Mouse (Mus musculus) heart, embryonic 10.5 days (tissue): ENCODE data around the gene Lrriq4. TPM values are rescaled to one million over a fixed set of nuclear protein-coding genes. Genes with fewer than 3 reads are reported as not detected.
A peak's percentile ranks its signal among the peaks of the same experiment; 100 is the strongest.

Experiments used
- DNase-seq: peaks from one replicate; pipeline ENCODE4 v3.0.0-alpha.2; 2017; ENCODE audit warnings: low spot score
- H3K27ac ChIP-seq: fragments of 300-500 bp; sonication (generic); 2 replicates; pipeline ENCODE4 v1.5.1; 2016; ENCODE audit warnings: mild to moderate bottlenecking
- H3K27me3 ChIP-seq: fragments of 300-500 bp; sonication (generic); 2 replicates; pipeline ENCODE4 v1.6.1; 2016; ENCODE audit warnings: mild to moderate bottlenecking; ENCODE audit not compliant: poor library complexity, insufficient read depth, severe bottlenecking
- H3K36me3 ChIP-seq: fragments of 300-500 bp; sonication (generic); 2 replicates; pipeline ENCODE4 v1.6.1; 2016; ENCODE audit warnings: mild to moderate bottlenecking, moderate library complexity
- H3K4me1 ChIP-seq: fragments of 300-500 bp; sonication (generic); 2 replicates; pipeline ENCODE4 v1.6.1; 2016; ENCODE audit warnings: mild to moderate bottlenecking
- H3K4me3 ChIP-seq: fragments of 300-500 bp; sonication (generic); 2 replicates; pipeline ENCODE4 v1.5.1; 2016; ENCODE audit warnings: mild to moderate bottlenecking, moderate library complexity
- H3K9me3 ChIP-seq: fragments of 300-500 bp; sonication (generic); 2 replicates; pipeline ENCODE4 v1.6.1; 2016; ENCODE audit warnings: mild to moderate bottlenecking, moderate library complexity
- WGBS: fragments of 180-500 bp; shearing (Covaris S2); methylation state at CpG from one replicate; pipeline ENCODE4 v1.1.7; 2016; 5-methylcytosine and 5-hydroxymethylcytosine counted together
- polyA plus RNA-seq: library from polyadenylated mRNA; unstranded; fragments of >200 nt; fragmentation: Nextera tagmentation; extraction: Ambion mirVana; gene quantifications from 2 replicates; pipeline ENCODE4 v1.2.1, GENCODE M21; 2016

Gene Lrriq4
- polyA plus RNA-seq = not detected in 2 replicates

GRCm38 (mm10) chr3:30644207-30644606 lies at the start of gene Lrriq4:
Gene Lrriq4 (plus strand): TSS chr3:30644507.
- WGBS = 67% methylated on average over 2 of the region's 2 CpGs
- Histone ChIP-seq H3K4me1 (peaks cover 11% of the 10 kb centered on the region; the same call in 1 of the 2 replicates), H3K27me3 (peaks cover 11% of the 10 kb centered on the region), H3K27ac (no peak within 1 kb of the TSS), H3K36me3 (no peaks in the 10 kb centered on the region), H3K9me3 (no peaks in the 10 kb centered on the region), H3K4me3 (no peak within 1 kb of the TSS)
- no peak for DNase-seq

- H3K27ac ChIP-seq = peak overlapping the region; percentile 91
- under 1% methylated on average over 62 of the region's 62 CpGs for WGBS
- H3K4me3 ChIP-seq = peak overlapping the region; percentile 85
Measured at GRCm38 (mm10) chr3:30595111-30595832, 49.0 kb upstream of the Lrriq4 start.

GRCm38 (mm10) chr3:30597271-30597670 lies 47.0 kb upstream of the Lrriq4 start:
- Histone ChIP-seq H3K4me3 (no peak overlapping the region), H3K36me3 (no peaks in the 10 kb centered on the region), H3K9me3 (no peaks in the 10 kb centered on the region), H3K27ac (no peak overlapping the region), H3K27me3 (peaks cover 19% of the 10 kb centered on the region), H3K4me1 (peaks cover 8% of the 10 kb centered on the region)
- DNase-seq = no peak
- 84% methylated on average over 7 of the region's 7 CpGs for WGBS

More at GRCm38 (mm10) chr3:30595111-30595832, 49.0 kb upstream of the Lrriq4 start:
- H3K4me1 ChIP-seq = peaks cover 8% of the 10 kb centered on the region
- peaks cover 19% of the 10 kb centered on the region for H3K27me3 ChIP-seq
- H3K36me3 ChIP-seq = no peaks in the 10 kb centered on the region
- peak; percentile 76 for DNase-seq
- H3K9me3 ChIP-seq = no peaks in the 10 kb centered on the region

- Histone ChIP-seq H3K27ac (peak within 1 kb of the TSS; percentile 9; the same call in 1 of the 2 replicates), H3K9me3 (no peaks in the 10 kb centered on the region), H3K4me3 (peak within 1 kb of the TSS; percentile 94), H3K27me3 (peaks cover 19% of the 10 kb centered on the region), H3K36me3 (peaks cover 9% of the 10 kb centered on the region), H3K4me1 (peaks cover 12% of the 10 kb centered on the region)
- no peak for DNase-seq
- WGBS = 2% methylated on average over 32 of the region's 32 CpGs
Measured at GRCm38 (mm10) chr3:30599711-30600545, 44.4 kb upstream of the Lrriq4 start, which contains the start of gene Actrt3. Gene Actrt3 (minus strand): TSS chr3:30599939.

- under 1% methylated on average over 14 of the region's 14 CpGs for WGBS
- Histone ChIP-seq H3K36me3 (peaks cover 10% of the 10 kb centered on the region), H3K27me3 (peaks cover 19% of the 10 kb centered on the region), H3K4me1 (peaks cover 9% of the 10 kb centered on the region; the same call in 1 of the 2 replicates), H3K4me3 (peak overlapping the region; percentile 94), H3K9me3 (no peaks in the 10 kb centered on the region), H3K27ac (no peak overlapping the region; the same call in 1 of the 2 replicates)
- DNase-seq = peak; percentile 78
Measured at GRCm38 (mm10) chr3:30600717-30601116, 43.6 kb upstream of the Lrriq4 start.

- peaks cover 19% of the 10 kb centered on the region for H3K27me3 ChIP-seq
- peak; percentile 92 for DNase-seq
- peak overlapping the region; percentile 94 for H3K4me3 ChIP-seq
- H3K27ac ChIP-seq = peak overlapping the region; percentile 97; the same call in 1 of the 2 replicates
- peaks cover 9% of the 10 kb centered on the region; the same call in 1 of the 2 replicates for H3K4me1 ChIP-seq
- peaks cover 10% of the 10 kb centered on the region for H3K36me3 ChIP-seq
- H3K9me3 ChIP-seq = no peaks in the 10 kb centered on the region
- WGBS = under 1% methylated on average over 17 of the region's 17 CpGs
Measured at GRCm38 (mm10) chr3:30601175-30601574, 43.1 kb upstream of the Lrriq4 start.

GRCm38 (mm10) chr3:30601610-30602064 lies 42.7 kb upstream of the Lrriq4 start:
- H3K27me3 ChIP-seq = peaks cover 19% of the 10 kb centered on the region
- WGBS = 1% methylated on average over 13 of the region's 13 CpGs
- H3K36me3 ChIP-seq = peaks cover 14% of the 10 kb centered on the region
- DNase-seq = no peak
- H3K27ac ChIP-seq = peak overlapping the region; percentile 97
- H3K4me1 ChIP-seq = peaks cover 9% of the 10 kb centered on the region; the same call in 1 of the 2 replicates
- no peaks in the 10 kb centered on the region for H3K9me3 ChIP-seq
- peak overlapping the region; percentile 94 for H3K4me3 ChIP-seq

- Histone ChIP-seq H3K9me3 (no peaks in the 10 kb centered on the region), H3K27me3 (peaks cover 14% of the 10 kb centered on the region), H3K36me3 (peaks cover 17% of the 10 kb centered on the region), H3K27ac (peak within 1 kb of the TSS; percentile 97), H3K4me1 (peaks cover 9% of the 10 kb centered on the region; the same call in 1 of the 2 replicates), H3K4me3 (peak within 1 kb of the TSS; percentile 94)
- WGBS = under 1% methylated on average over 40 of the region's 40 CpGs
- DNase-seq = peak; percentile 99
Measured at GRCm38 (mm10) chr3:30602065-30602739, 42.1 kb upstream of the Lrriq4 start, which contains the start of gene Mynn. Gene Mynn (plus strand): TSS chr3:30602065.

GRCm38 (mm10) chr3:30602740-30603098 lies 41.6 kb upstream of the Lrriq4 start:
- Histone ChIP-seq H3K4me1 (peaks cover 9% of the 10 kb centered on the region; the same call in 1 of the 2 replicates), H3K36me3 (peaks cover 23% of the 10 kb centered on the region), H3K4me3 (peak overlapping the region; percentile 94), H3K27me3 (peaks cover 8% of the 10 kb centered on the region), H3K27ac (peak overlapping the region; percentile 97), H3K9me3 (no peaks in the 10 kb centered on the region)
- peak; percentile 93 for DNase-seq
- under 1% methylated on average over 27 of the region's 27 CpGs for WGBS

GRCm38 (mm10) chr3:30603256-30603655 lies 41.1 kb upstream of the Lrriq4 start:
- DNase-seq = no peak
- Histone ChIP-seq H3K4me1 (peaks cover 9% of the 10 kb centered on the region; the same call in 1 of the 2 replicates), H3K27ac (peak overlapping the region; percentile 97; the same call in 1 of the 2 replicates), H3K4me3 (peak overlapping the region; percentile 94), H3K9me3 (no peaks in the 10 kb centered on the region), H3K36me3 (peaks cover 27% of the 10 kb centered on the region), H3K27me3 (peaks cover 3% of the 10 kb centered on the region)
- WGBS = 45% methylated on average over 10 of the region's 10 CpGs

GRCm38 (mm10) chr3:30608999-30609398 lies 35.3 kb upstream of the Lrriq4 start:
- no peak for DNase-seq
- Histone ChIP-seq H3K36me3 (peaks cover 79% of the 10 kb centered on the region), H3K27me3 (no peaks in the 10 kb centered on the region), H3K9me3 (no peaks in the 10 kb centered on the region), H3K4me3 (no peak overlapping the region), H3K27ac (no peak overlapping the region), H3K4me1 (no peaks in the 10 kb centered on the region)
- 90% methylated on average over 3 of the region's 3 CpGs for WGBS

GRCm38 (mm10) chr3:30610930-30611329 lies 33.4 kb upstream of the Lrriq4 start:
- Histone ChIP-seq H3K4me3 (no peak overlapping the region), H3K9me3 (no peaks in the 10 kb centered on the region), H3K36me3 (peaks cover 86% of the 10 kb centered on the region), H3K4me1 (no peaks in the 10 kb centered on the region), H3K27me3 (no peaks in the 10 kb centered on the region), H3K27ac (no peak overlapping the region)
- WGBS = 94% methylated on average over 4 of the region's 4 CpGs
- DNase-seq = no peak
